Mouse (Mus musculus) liver, adult 2 months (tissue): ENCODE data around the gene Pik3ip1. TPM values are rescaled to one million over a fixed set of nuclear protein-coding genes. Genes with fewer than 3 reads are reported as not detected.

Experiments
- DNase-seq: peaks from one replicate; pipeline ENCODE4 v3.0.0-alpha.2; 2011; ENCODE audit warnings: low read depth, low spot score; ENCODE audit errors: extremely low read depth
- H3K27ac ChIP-seq: fragments of 200-500 bp; replicated peaks from 2 replicates; pipeline ENCODE4 v1.5.1; 2012; ENCODE audit warnings: low read depth, mild to moderate bottlenecking, control low read depth, inconsistent platforms, low read length; ENCODE audit not compliant: insufficient read depth
- H3K27me3 ChIP-seq: fragments of 200-500 bp; 2 replicates; pipeline ENCODE4 v1.6.1; 2012; ENCODE audit warnings: mild to moderate bottlenecking, moderate library complexity, low read length, inconsistent platforms; ENCODE audit not compliant: control insufficient read depth, insufficient read depth
- H3K36me3 ChIP-seq: fragments of 200-500 bp; 2 replicates; pipeline ENCODE4 v1.6.1; 2012; ENCODE audit warnings: low read length, inconsistent platforms; ENCODE audit not compliant: control insufficient read depth, insufficient read depth
- H3K4me1 ChIP-seq: fragments of 200-500 bp; 2 replicates; pipeline ENCODE4 v1.6.1; 2011; ENCODE audit warnings: low read length; ENCODE audit not compliant: control insufficient read depth, insufficient read depth
- H3K4me3 ChIP-seq: fragments of 200-500 bp; 2 replicates; pipeline ENCODE4 v1.5.1; 2011; ENCODE audit warnings: low read depth, mild to moderate bottlenecking, control low read depth, low read length, moderate library complexity; ENCODE audit not compliant: insufficient read depth
- H3K79me2 ChIP-seq: fragments of 200-500 bp; 2 replicates; pipeline ENCODE4 v1.6.1; 2012; ENCODE audit warnings: inconsistent platforms, mild to moderate bottlenecking, low read length, moderate library complexity; ENCODE audit not compliant: control insufficient read depth, insufficient read depth
- H3K9ac ChIP-seq: fragments of 200-500 bp; 2 replicates; pipeline ENCODE4 v1.6.1; 2012; ENCODE audit warnings: low read depth, mild to moderate bottlenecking, control low read depth, inconsistent platforms, low read length
- CTCF ChIP-seq: fragments of 200-500 bp; IDR thresholded peaks from 2 replicates; pipeline ENCODE4 v1.5.1; 2011; ENCODE audit warnings: low read depth, low read length, control low read depth
- POLR2A ChIP-seq: fragments of 200-500 bp; IDR thresholded peaks from 2 replicates; pipeline ENCODE4 v1.6.1; 2011; ENCODE audit warnings: low read length, control low read depth; ENCODE audit not compliant: insufficient read depth; ENCODE audit errors: extremely low read depth
- WGBS: fragments of 180-500 bp; shearing (Covaris S2); methylation state at CpG from one replicate; pipeline ENCODE4 v1.1.7; 2018; 5-methylcytosine and 5-hydroxymethylcytosine counted together
- polyA plus RNA-seq: library from polyadenylated mRNA; depleted of rRNA; stranded (reverse); fragments of >200 nt; gene quantifications from 2 replicates; pipeline ENCODE4 v1.2.3, GENCODE M21; 2012
- total RNA-seq: library from RNA; depleted of rRNA; stranded (reverse); fragments of >200 nt; gene quantifications from 2 replicates; pipeline ENCODE4 v1.2.3, GENCODE M21; 2014

Pik3ip1 gene
- total and polyA plus RNA-seq, 2 experiments, result 0.59 to 0.83 TPM

DNA sequence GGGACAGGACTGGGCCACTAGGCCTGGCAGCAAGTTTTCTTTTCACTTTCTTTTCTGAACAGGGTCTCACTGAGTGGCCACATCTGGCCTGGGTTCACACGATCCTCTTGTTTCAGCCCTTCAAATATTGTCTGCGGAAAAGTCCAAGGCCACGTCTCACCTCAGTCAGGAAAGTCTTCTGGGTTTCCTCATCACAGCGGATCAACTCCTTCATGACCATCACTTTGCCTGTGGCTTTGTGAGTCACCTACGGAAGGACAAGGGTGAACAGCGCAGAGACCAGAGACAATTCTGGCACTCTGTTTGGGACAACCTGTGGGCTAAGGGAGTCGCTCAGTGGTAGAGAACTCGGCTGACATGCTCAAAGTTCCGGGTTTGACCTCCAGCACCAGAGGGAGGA is 21.9 kb downstream of the Pik3ip1 start:
- Histone ChIP-seq H3K27ac (no peak overlapping the region), H3K27me3 (no peaks in the 10 kb centered on the region), H3K4me3 (no peak overlapping the region), H3K4me1 (no peaks in the 10 kb centered on the region), H3K79me2 (no peaks in the 10 kb centered on the region), H3K36me3 (peaks cover 2% of the 10 kb centered on the region; the same call in 1 of the 2 replicates), H3K9ac (no peak overlapping the region)
- TF ChIP-seq POLR2A (no peak), CTCF (no peak)
- 95% methylated on average over 9 of the region's 9 CpGs for WGBS
- no peak for DNase-seq

DNA sequence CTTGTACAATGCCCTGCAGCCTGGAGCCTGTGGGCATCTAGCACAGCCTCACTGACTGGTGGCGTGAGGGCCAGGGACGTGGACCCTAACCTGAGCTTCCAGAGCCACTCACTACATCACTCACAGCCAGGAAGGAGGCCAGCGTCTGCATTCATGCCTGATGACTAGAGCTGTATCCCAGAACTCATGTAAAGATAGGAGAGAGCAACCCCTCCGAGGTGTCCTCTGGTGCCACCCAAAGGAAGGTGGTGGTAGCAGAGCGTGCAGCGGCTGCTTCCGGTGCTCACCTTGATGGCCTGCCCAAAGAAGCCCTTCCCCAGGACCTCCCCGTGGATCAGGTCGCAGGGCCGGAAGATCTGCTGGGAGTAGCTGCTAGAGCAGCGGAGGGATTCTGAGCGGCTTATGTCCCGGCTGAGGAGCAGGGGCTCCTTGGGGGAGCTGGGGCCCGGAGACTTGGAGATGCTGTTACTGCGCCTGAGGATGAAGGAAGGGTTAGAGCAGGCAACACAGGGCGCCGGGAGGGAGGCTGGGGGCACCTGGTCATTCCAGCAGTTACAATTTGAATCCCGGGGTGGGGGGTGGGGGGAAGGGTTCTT is 22.9 kb downstream of the Pik3ip1 start:
- Histone ChIP-seq H3K27me3 (no peaks in the 10 kb centered on the region), H3K36me3 (peaks cover 2% of the 10 kb centered on the region; the same call in 1 of the 2 replicates), H3K27ac (no peak overlapping the region), H3K79me2 (no peaks in the 10 kb centered on the region), H3K4me1 (no peaks in the 10 kb centered on the region), H3K9ac (no peak overlapping the region), H3K4me3 (no peak overlapping the region)
- no peak for TF ChIP-seq POLR2A
- no peak for TF ChIP-seq CTCF
- WGBS, result 85% methylated on average over 18 of the region's 18 CpGs
- DNase-seq, result no peak

DNA sequence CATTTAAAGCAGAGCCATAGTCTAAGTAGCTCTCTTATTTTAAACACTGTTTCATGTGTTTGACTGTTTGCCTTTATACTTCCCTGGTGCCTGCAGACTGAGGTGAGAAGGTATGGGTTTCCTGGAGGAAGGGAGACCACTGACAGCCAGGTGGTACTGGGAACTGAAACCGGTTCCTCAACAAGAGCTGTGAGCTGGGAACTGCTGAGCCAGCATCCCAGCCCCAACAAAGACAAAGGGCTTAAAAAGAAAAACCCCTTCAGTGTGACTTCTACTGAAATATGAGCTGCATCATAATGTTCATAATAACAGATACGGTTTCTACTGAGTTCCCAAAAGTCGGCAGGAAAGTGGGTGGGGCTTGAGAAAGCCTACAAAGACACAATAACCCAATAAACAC is 32.7 kb downstream of the Pik3ip1 start:
- no peaks in the 10 kb centered on the region for H3K36me3 ChIP-seq
- no peaks in the 10 kb centered on the region for H3K79me2 ChIP-seq
- no peaks in the 10 kb centered on the region for H3K27me3 ChIP-seq
- TF ChIP-seq CTCF (no peak), POLR2A (no peak)
- no peak overlapping the region for H3K9ac ChIP-seq
- 92% methylated on average over 3 of the region's 3 CpGs for WGBS
- no peak overlapping the region for H3K27ac ChIP-seq
- no peaks in the 10 kb centered on the region for H3K4me1 ChIP-seq
- no peak overlapping the region for H3K4me3 ChIP-seq
- DNase-seq, result no peak

- no peak for DNase-seq
- peaks cover 3% of the 10 kb centered on the region; the same call in 1 of the 2 replicates for H3K4me1 ChIP-seq
These were observed 36.2 kb downstream of the Pik3ip1 start for GRCm38 (mm10) chr11:3366411-3366810.

GRCm38 (mm10) chr11:3368983-3369382 is 38.8 kb downstream of the Pik3ip1 start:
- Histone ChIP-seq H3K9ac (no peak overlapping the region), H3K27me3 (no peaks in the 10 kb centered on the region), H3K27ac (no peak overlapping the region), H3K36me3 (no peaks in the 10 kb centered on the region), H3K4me1 (peaks cover 6% of the 10 kb centered on the region; the same call in 1 of the 2 replicates), H3K4me3 (no peak overlapping the region), H3K79me2 (no peaks in the 10 kb centered on the region)
- DNase-seq, result no peak
- WGBS, result 75% methylated on average over 7 of the region's 7 CpGs
- TF ChIP-seq POLR2A, result no peak
- TF ChIP-seq CTCF, result no peak

More at GRCm38 (mm10) chr11:3366411-3366810, 36.2 kb downstream of the Pik3ip1 start:
- Histone ChIP-seq H3K9ac (no peak overlapping the region), H3K4me3 (no peak overlapping the region), H3K27ac (no peak overlapping the region), H3K79me2 (no peaks in the 10 kb centered on the region), H3K36me3 (no peaks in the 10 kb centered on the region), H3K27me3 (no peaks in the 10 kb centered on the region)
- 98% methylated on average over 7 of the region's 7 CpGs for WGBS
- no peak for TF ChIP-seq CTCF
- no peak for TF ChIP-seq POLR2A

DNA sequence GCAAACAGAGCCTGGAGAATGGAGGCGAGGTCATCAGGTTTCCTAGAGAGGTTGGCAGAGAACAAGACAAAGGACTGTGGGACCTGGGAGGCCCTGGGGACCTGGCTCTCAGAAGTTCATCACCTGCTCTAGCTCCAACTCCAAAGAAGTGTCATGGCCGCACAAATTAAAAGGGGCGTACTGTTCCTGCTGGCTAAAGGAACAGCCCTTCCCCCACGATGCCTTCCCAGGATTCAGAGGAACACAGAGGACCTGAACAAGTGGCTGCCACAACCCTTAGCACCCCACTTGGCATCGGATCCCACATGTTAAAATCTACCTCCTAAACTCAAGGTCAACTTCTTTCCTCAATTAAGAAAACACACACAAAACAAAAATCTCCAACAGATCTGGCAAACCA is 39.2 kb downstream of the Pik3ip1 start:
- no peak for TF ChIP-seq CTCF
- TF ChIP-seq POLR2A, result no peak
- H3K36me3 ChIP-seq, result no peaks in the 10 kb centered on the region
- H3K27ac ChIP-seq, result no peak overlapping the region
- no peaks in the 10 kb centered on the region for H3K79me2 ChIP-seq
- 95% methylated on average over 5 of the region's 5 CpGs for WGBS
- no peak for DNase-seq
- H3K4me3 ChIP-seq, result no peak overlapping the region
- no peak overlapping the region for H3K9ac ChIP-seq
- H3K27me3 ChIP-seq, result no peaks in the 10 kb centered on the region
- peaks cover 6% of the 10 kb centered on the region; the same call in 1 of the 2 replicates for H3K4me1 ChIP-seq
